Mouse (Mus musculus): ENCODE data around the gene Anapc1. TPM values are rescaled to one million over a fixed set of nuclear protein-coding genes. Genes with fewer than 3 reads are reported as not detected.

Gene Anapc1
- total RNA-seq (2012; rRNA removed) (94.8 and 111 TPM in 2 replicates), polyA plus RNA-seq (2012; ENCODE audit: insufficient read depth in 1 of 2, insufficient read length in 2 of 2, low read depth in 1 of 2, low replicate concordance in 2 of 2, missing spikeins in 1 of 2) (100 to 1,000 TPM; 123 to 196 TPM)

DNA sequence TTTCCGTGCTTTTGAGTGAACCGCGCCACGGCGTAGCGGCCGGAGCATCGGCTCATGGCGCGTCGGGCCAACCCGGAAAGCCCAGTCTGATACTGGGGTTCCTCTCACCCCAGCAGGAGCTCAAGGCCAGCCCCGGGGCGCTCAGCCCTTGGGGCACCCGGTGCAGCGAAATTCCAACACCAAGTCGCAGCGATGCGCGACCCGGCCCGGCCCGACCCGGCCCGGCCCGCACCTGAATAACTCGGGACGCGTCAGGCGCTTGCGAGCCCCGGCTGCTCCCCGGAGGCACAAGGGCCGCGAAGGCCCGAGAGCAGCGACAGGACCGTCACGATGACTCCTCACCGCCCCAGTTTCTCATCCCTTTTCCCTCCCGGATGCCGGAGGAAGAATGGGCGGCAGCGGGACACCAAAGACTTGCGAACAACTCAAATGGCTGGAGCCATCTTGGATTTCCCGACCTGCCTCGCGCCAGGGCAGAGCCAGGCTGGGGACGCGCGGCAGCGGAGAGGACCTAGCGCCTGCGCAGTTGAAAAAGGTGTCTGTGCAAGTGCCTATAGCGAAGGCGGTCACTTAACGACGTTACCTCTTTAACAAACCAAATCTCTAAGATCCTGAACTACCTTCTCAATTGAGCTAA is at the start of gene Anapc1:
Anapc1 (minus strand) TSS at position 471 of the 637 bp plus-strand sequence.
- DNase-seq (ENCODE audit: low read depth, low spot score): peak; percentile 95
- peaks cover 4 to 15% of the 10 kb centered on the region in 2 experiments for H3K36me3 ChIP-seq (ENCODE audit: control insufficient read depth in 1 of 2, insufficient read depth in 2 of 2, low read length in 2 of 2)
- peak within 1 kb of the TSS; percentile 92 for H3K27ac ChIP-seq (ENCODE audit: control insufficient read depth, low read depth, low read length)
- H3K9me3 ChIP-seq (replicated peaks; ENCODE audit: insufficient read depth, low read length): no peaks in the 10 kb centered on the region
- peak within 1 kb of the TSS; percentile 91 to 96 for H3K4me3 ChIP-seq (ENCODE audit: control insufficient read depth in 1 of 2, insufficient read depth in 1 of 2, low read depth in 2 of 2, low read length in 2 of 2)
- H3K9ac ChIP-seq (ENCODE audit: control insufficient read depth, low read depth, low read length, poor library complexity, severe bottlenecking): peak within 1 kb of the TSS; percentile 95
- no peaks in the 10 kb centered on the region for H3K27me3 ChIP-seq (ENCODE audit: control insufficient read depth in 1 of 2, insufficient read depth in 2 of 2, low read length in 2 of 2)
- TF ChIP-seq POLR2AphosphoS5 (IDR thresholded peaks at IDR 0.05; ENCODE audit: borderline replicate concordance, low read depth, low read length): peak; percentile 16; the same call in 1 of the 2 replicates
- peak; percentile 85 for TF ChIP-seq HCFC1 (IDR thresholded peaks at IDR 0.05; ENCODE audit: low read depth, low read length)
- peak; percentile 77 for TF ChIP-seq NELFE (IDR thresholded peaks at IDR 0.05; ENCODE audit: low read depth, low read length)
- TF ChIP-seq RAD21 (IDR thresholded peaks at IDR 0.05; ENCODE audit: low read depth, low read length): no peak
- TF ChIP-seq TAL1 (IDR thresholded peaks at IDR 0.05; ENCODE audit: low read length): no peak
- peak; percentile 76 for TF ChIP-seq TCF12 (IDR thresholded peaks at IDR 0.05; ENCODE audit: low read depth, low read length)
- peak; percentile 36; the same call in 1 of the 2 replicates for TF ChIP-seq MYC (IDR thresholded peaks at IDR 0.05; ENCODE audit: low read depth, low read length)
- TF ChIP-seq KAT2A (conservative IDR thresholded peaks at IDR 0.05; ENCODE audit: low read depth, low read length): peak; percentile 51; the same call in 1 of the 2 replicates
- peak; percentile 44; the same call in 1 of the 2 replicates for TF ChIP-seq E2F4 (IDR thresholded peaks at IDR 0.05; ENCODE audit: borderline replicate concordance, low read depth, low read length)
- TF ChIP-seq POLR2AphosphoS2 (IDR thresholded peaks at IDR 0.05; ENCODE audit: low read length): peak; percentile 70; the same call in 1 of the 2 replicates
- no peak for TF ChIP-seq ZNF384 (IDR thresholded peaks at IDR 0.05; ENCODE audit: low read depth, low read length)
- TF ChIP-seq ELF1 (IDR thresholded peaks at IDR 0.05; ENCODE audit: low read depth, low read length): no peak
- no peak for TF ChIP-seq CTCF (IDR thresholded peaks at IDR 0.05 in 2 of 3, conservative IDR thresholded peaks at IDR 0.05 in 1 of 3; ENCODE audit: control insufficient read depth in 1 of 3, insufficient read depth in 1 of 3, low read depth in 2 of 3, low read length in 3 of 3, poor library complexity in 1 of 3, severe bottlenecking in 1 of 3)
- TF ChIP-seq POLR2A (IDR thresholded peaks at IDR 0.05; ENCODE audit: control insufficient read depth in 1 of 2, insufficient read depth in 1 of 2, low read depth in 1 of 2, low read length in 2 of 2, poor library complexity in 1 of 2): peak; percentile 80 to 92
- no peak for TF ChIP-seq MXI1 (IDR thresholded peaks at IDR 0.05; ENCODE audit: low read depth, low read length)
- TF ChIP-seq SIN3A (IDR thresholded peaks at IDR 0.05; ENCODE audit: low read length): peak; percentile 68
- TF ChIP-seq NRF1 (IDR thresholded peaks at IDR 0.05; ENCODE audit: insufficient read depth, low read depth, low read length, poor library complexity, severe bottlenecking): peak; percentile 86
- no peak for TF ChIP-seq SMC3 (IDR thresholded peaks at IDR 0.05; ENCODE audit: low read depth, low read length)
- no peak for TF ChIP-seq ETS1 (IDR thresholded peaks at IDR 0.05; ENCODE audit: low read depth, low read length)
- TF ChIP-seq EP300 (IDR thresholded peaks at IDR 0.05; ENCODE audit: low read depth in 1 of 2, low read length in 2 of 2): no peak
- TF ChIP-seq JUND (IDR thresholded peaks at IDR 0.05; ENCODE audit: low read depth, low read length): no peak
- no peak for TF ChIP-seq MEF2A (IDR thresholded peaks at IDR 0.05; ENCODE audit: extremely low read depth, insufficient replicate concordance, low read depth, low read length, poor library complexity, severe bottlenecking)
- TF ChIP-seq TBP (IDR thresholded peaks at IDR 0.05; ENCODE audit: low read depth, low read length): peak; percentile 86
- TF ChIP-seq BHLHE40 (IDR thresholded peaks at IDR 0.05; ENCODE audit: borderline replicate concordance, low read depth, low read length): no peak
- TF ChIP-seq ZMIZ1 (IDR thresholded peaks at IDR 0.05; ENCODE audit: low read depth, low read length): peak; percentile 70; the same call in 1 of the 2 replicates
- TF ChIP-seq CHD1 (IDR thresholded peaks at IDR 0.05; ENCODE audit: low read depth, low read length): 0 out of 2 replicates have a peak, but pooled peaks have one; percentile 7
- no peak for TF ChIP-seq ZC3H11A (IDR thresholded peaks at IDR 0.05; ENCODE audit: low read depth, low read length)
- TF ChIP-seq RCOR1 (IDR thresholded peaks at IDR 0.05; ENCODE audit: low read depth, low read length): no peak
- peak; percentile 90 for TF ChIP-seq MAX (IDR thresholded peaks at IDR 0.05; ENCODE audit: low read length)
- peak; percentile 83; the same call in 1 of the 2 replicates for TF ChIP-seq UBTF (IDR thresholded peaks at IDR 0.05; ENCODE audit: borderline replicate concordance, insufficient read depth, low read depth, low read length)
- TF ChIP-seq MYB (IDR thresholded peaks at IDR 0.05; ENCODE audit: low read depth, low read length): no peak
- no peak for TF ChIP-seq ZKSCAN1 (IDR thresholded peaks at IDR 0.05; ENCODE audit: low read depth, low read length)
- TF ChIP-seq USF2 (IDR thresholded peaks at IDR 0.05; ENCODE audit: borderline replicate concordance in 1 of 2, insufficient read depth in 1 of 2, low read depth in 1 of 2, low read length in 2 of 2): no peak
- H3K79me2 ChIP-seq (ENCODE audit: control insufficient read depth, insufficient read depth, low read length, poor library complexity): peaks cover 28% of the 10 kb centered on the region
- peaks cover 2 to 12% of the 10 kb centered on the region in 2 experiments; a peak in 3 of 4 replicates for H3K4me1 ChIP-seq (ENCODE audit: control insufficient read depth in 1 of 2, insufficient read depth in 2 of 2, low read length in 2 of 2)

Data from MEL (cell line).